In genomic region chr7:130577388-130578003, GRCm38 (mm10) we compare ENCODE assay signal across 8 mouse cellular contexts. TPM values are rescaled to one million over a fixed set of nuclear protein-coding genes. Genes with fewer than 3 reads are reported as not detected.
A peak's percentile ranks its signal among the peaks of the same experiment; 100 is the strongest.
DNase-seq lines count a peak whose midpoint lies in the region; ATAC-seq and TF ChIP-seq lines count a peak whose summit lies in the region.

Gene Tacc2 (plus strand): TSS chr7:130577438.

- H3K27me3 ChIP-seq in kidney, postnatal 0 days (ENCODE audit: insufficient read depth, low read length), result no peaks in the 10 kb centered on the region
- no peaks in the 10 kb centered on the region for H3K27me3 ChIP-seq in midbrain, embryonic 10.5 days (ENCODE audit: low read depth, poor library complexity, severe bottlenecking)

- H3K9ac ChIP-seq in kidney, postnatal 0 days (ENCODE audit: low read depth, low read length), result peak within 1 kb of the TSS; percentile 31; the same call in 1 of the 2 replicates

- TF ChIP-seq CTCF in kidney, postnatal 0 days (IDR thresholded peaks at IDR 0.05; ENCODE audit: low read depth), result no peak

- 42% methylated on average over 15 of the region's 15 CpGs for WGBS in kidney, postnatal 0 days
- WGBS in midbrain, embryonic 10.5 days, result 50% methylated on average over 15 of the region's 15 CpGs

- intact Hi-C loops in gastrocnemius, postnatal 36 days (cut with DNase I), result no loop called here

- DNase-seq in frontal cortex, adult 2 months (ENCODE audit: extremely low spot score in 1 of 2, low spot score in 1 of 2), result no peak
- DNase-seq in frontal cortex, postnatal 14 days (ENCODE audit: low spot score in 2 of 2), result no peak
- DNase-seq in adrenal gland, postnatal 25 days, result no peak
- no peak for DNase-seq in gastrocnemius, postnatal 36 days
- DNase-seq in kidney, postnatal 0 days (ENCODE audit: low spot score), result peak; percentile 28
- DNase-seq in midbrain, embryonic 10.5 days (ENCODE audit: low spot score), result no peak
- DNase-seq in right cerebral cortex, postnatal 4 days, result no peak

- H3K27ac ChIP-seq in kidney, postnatal 0 days, result peak within 1 kb of the TSS; percentile 63
- H3K27ac ChIP-seq in midbrain, embryonic 10.5 days (replicated peaks), result no peak within 1 kb of the TSS

- ATAC-seq in kidney, postnatal 0 days (replicated peaks; ENCODE audit: low FRiP score, low read depth), result no peak
- no peak for ATAC-seq in cerebellum, adult (ENCODE audit: insufficient number of reproducible peaks, low FRiP score, low TSS enrichment)

- H3K36me3 ChIP-seq in kidney, postnatal 0 days (ENCODE audit: insufficient read depth, low read length), result no peaks in the 10 kb centered on the region
- H3K36me3 ChIP-seq in midbrain, embryonic 10.5 days, result no peaks in the 10 kb centered on the region

- H3K4me3 ChIP-seq in kidney, postnatal 0 days (replicated peaks; ENCODE audit: low read depth, low read length), result 0 out of 2 replicates have a peak within 1 kb of the TSS, but pooled peaks have one; percentile 6
- H3K4me3 ChIP-seq in midbrain, embryonic 10.5 days, result no peak within 1 kb of the TSS

- no peaks in the 10 kb centered on the region for H3K9me3 ChIP-seq in kidney, postnatal 0 days (replicated peaks; ENCODE audit: low read length)
- H3K9me3 ChIP-seq in midbrain, embryonic 10.5 days (replicated peaks), result no peaks in the 10 kb centered on the region

- H3K4me1 ChIP-seq in kidney, postnatal 0 days (replicated peaks; ENCODE audit: insufficient read depth, low read length), result 0 out of 2 replicates have a peak, but pooled peaks cover 5% of the 10 kb centered on the region
- H3K4me1 ChIP-seq in midbrain, embryonic 10.5 days, result peaks cover 16% of the 10 kb centered on the region

- H3K4me2 ChIP-seq in kidney, postnatal 0 days (ENCODE audit: low read length), result peak within 1 kb of the TSS; percentile 44

RNA-seq across cellular contexts. Expression of gene Tacc2, which starts in this region (rescaled TPM):
- 46.1 and 49.3 TPM in 2 replicates for polyA plus RNA-seq in frontal cortex, adult 2 months (2012; rRNA removed)
- 40.0 and 46.6 TPM in 2 replicates for total RNA-seq in adrenal gland, postnatal 25 days (2021)
- total RNA-seq in gastrocnemius, postnatal 36 days (2021), result 100 to 1,000 TPM; 495 to 686 TPM
- polyA plus RNA-seq in kidney, postnatal 0 days (2015; fragmentation: Nextera tagmentation; extraction: Ambion mirVana), result 27.5 and 29.5 TPM in 2 replicates
- polyA plus RNA-seq in midbrain, embryonic 10.5 days (2016; fragmentation: Nextera tagmentation; extraction: Ambion mirVana), result 40.9 and 47.7 TPM in 2 replicates

Comparison
In these comparisons a context has a peak if more than half of its experiments do, and no peak if none do; other contexts are left out.
1. RNA of gene Tacc2 (total RNA-seq): 495 to 686 TPM in gastrocnemius, postnatal 36 days; 40.0 to 46.6 TPM in adrenal gland, postnatal 25 days; every median in the first group is over 10 times any median in the second.